Mouse (Mus musculus) T-cell, adult 2 months (primary cell): ENCODE measurements around the gene Nt5c3b.

Source experiments
- DNase-seq: peaks from one replicate; pipeline ENCODE4 v3.0.0; 2022; ENCODE audit warnings: low spot score

Gene Nt5c3b

DNA sequence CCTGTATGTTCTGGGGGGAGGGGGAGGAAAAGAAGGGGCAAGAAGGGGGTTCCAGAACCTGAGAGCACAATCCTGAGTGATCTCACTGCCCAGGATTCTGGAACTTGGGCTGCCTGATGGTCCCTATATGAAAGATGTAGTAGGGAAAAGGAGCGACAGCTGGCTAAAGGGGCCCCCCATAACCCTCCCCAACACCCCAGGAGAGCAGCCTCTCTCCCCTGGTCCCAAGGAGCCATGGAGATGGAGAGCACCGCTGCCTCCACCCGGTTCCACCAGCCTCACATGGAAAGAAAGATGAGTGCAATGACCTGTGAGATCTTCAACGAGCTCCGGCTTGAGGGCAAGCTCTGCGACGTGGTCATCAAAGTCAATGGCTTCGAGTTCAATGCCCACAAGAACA is at the start of gene Nt5c3b, which contains the start of gene Klhl10:
Nt5c3b (minus strand) TSS at position 12 of the 400 bp plus-strand sequence.
Klhl10 (plus strand) TSS at position 121 of the 400 bp plus-strand sequence.
- DNase-seq = no peak

DNA sequence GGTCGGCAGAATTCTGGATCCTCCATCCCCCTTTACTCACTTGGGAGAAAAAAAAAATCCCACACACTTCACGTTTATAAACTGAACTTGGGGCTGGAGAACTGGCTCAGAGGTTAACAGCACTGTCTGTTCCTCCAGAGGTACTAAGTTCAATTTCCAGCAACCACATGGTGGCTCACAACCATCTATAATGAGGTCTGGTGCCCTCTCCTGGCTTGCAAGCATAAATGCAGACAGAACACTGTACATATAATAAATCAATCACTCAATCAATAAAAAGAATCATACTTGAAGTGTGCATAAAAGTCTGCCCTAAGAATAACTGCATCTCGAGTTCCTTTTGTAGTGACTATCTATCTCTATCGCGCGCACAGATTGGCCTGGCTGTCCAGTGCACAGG is 49.3 kb upstream of the Nt5c3b start:
- peak; percentile 9 for DNase-seq

DNA sequence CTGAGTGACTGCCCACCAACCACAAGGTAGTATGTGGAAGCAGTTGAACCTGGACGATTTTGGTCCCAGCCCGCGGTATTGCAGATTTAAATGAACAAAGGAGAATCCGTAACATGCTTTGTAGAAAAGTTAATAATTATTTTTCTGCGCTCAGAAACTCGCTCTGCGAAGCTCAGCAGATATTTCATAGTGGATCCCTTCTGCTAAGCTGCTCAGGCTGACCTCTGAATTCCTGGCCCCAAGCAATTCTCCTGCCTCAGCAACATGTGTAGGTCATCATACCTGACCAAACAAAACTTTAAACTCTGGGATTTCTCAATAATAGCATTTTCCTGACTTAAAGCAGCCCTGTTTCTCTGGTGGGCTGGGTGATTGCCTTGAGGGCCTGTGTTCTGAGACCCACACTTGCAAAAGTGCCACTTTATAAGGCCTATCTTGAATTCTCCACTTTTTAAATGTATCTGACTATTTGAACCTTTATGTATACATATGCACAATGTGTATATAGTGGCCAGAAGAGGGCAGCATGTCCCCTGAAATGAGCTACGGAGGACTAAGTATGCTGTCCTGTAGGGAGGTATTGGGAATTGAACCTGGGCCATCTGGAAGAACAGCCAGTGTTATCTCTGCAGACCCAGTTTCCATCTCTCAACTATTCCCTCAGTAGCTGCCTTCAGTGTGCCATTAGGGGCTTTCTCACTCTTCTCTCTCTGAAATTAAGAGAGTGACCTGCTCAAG is 44.4 kb upstream of the Nt5c3b start:
- DNase-seq = peak; percentile 27

DNA sequence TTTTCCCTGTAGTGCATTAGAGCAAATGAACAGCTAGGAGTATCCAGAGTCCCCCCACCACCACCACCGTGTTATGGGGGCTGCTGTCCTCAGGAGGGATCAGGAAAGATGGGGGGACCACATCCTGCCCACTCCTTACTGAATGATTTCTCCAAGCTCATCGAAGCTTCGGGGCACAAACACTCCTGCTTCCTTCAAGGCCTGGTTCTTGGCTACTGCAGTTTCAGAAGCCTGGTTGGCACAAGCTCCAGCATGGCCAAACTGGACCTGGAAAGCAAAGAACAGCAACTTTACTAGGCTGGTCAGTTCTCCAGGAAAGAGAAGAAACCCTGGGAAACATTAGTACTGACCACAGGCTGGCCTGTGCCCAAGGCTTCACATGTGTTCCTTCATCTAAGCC is 42.9 kb upstream of the Nt5c3b start:
- DNase-seq = no peak

DNA sequence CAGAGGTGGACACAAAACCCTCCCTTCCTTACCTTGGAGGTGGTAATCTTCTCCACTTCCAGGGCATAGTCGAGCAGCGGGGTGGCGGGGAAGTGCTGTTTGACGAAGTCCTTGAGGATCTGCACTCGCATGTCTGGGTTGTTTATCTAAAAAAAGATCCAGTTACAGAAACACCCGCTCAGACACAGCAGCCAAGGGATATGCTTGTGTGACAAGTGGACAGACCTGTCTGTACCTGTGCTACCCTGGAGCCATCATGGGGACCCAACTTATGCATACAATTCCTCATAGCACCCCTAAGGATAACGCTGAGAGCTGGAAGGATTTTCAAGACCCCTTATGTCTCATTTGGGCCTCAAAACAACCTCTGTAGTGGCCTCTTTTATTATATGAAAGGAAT is 37.5 kb upstream of the Nt5c3b start:
- DNase-seq = no peak

DNA sequence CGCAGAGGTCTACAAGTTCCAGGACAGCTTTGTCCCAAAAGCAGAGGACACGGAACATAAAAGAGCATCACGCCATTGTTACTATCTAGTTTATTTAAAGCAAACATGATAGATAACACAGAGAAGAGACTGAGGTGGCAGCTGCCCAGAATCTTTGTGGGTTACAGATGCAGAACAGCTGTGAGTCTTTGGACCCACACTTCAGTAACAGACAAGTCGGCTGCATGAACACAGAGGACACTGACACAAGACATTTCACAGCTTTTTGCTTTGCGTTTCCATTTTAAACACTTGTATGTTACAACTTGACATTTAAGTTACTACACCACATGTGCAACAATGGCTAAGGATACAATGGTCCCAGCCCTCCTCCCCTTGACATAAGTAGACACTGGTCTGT is 34.7 kb upstream of the Nt5c3b start:
- no peak for DNase-seq

DNA sequence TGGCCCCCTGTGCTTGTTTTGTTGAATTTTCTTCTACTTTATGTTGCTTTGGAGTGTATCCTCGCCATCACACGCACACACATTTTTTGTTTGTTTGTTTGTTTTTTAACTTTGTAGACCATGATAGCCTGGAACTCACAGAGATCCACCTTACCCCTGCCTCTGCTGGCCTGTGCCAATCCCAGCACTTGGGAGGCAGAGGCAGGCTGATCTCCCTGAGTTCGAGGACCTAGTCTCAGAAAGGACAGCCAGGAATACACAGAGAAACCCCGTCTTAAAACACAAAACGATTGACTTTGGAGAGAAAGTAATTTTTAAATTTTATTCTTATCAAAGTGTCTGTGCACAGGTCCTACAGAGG is 31.3 kb upstream of the Nt5c3b start:
- DNase-seq = no peak

DNA sequence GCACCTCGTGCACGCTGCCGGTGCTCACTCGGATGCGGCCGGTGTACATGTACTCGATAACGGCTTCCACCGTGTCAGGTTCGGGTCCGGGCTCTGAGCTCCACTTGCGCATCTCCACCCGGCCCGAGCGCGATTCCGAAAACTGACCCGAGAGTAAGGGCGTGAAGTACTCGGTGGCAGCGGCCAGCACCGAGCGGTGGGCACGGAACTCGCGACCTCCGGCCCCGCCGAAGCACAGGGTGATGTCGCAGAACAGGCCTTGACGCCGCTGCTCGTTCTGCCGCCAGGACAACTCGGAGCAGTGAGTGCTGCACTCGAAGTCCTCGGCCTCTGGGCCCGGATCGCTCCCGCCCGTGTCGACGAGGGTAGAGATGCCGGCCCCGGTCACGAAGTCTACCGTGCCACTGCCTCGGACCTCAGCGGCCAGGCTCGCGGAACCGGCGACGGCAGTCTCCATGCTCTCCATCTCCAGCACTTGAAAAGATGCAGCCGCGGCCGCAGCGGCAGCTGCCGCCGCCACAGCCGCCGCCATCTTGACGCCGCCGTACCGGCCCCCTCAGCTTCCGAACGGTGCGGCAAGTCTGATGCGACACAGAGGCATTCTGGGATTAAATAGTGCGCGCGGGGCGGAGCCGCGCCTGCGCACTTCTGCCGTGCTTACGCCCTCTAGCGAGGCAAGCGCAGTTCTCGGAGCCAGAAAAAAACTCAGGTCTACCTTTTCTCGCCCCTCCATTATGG is 30.8 kb upstream of the Nt5c3b start, which contains the start of gene Klhl11:
Klhl11 (minus strand) TSS at position 545 of the 738 bp plus-strand sequence.
- peak; percentile 95 for DNase-seq

DNA sequence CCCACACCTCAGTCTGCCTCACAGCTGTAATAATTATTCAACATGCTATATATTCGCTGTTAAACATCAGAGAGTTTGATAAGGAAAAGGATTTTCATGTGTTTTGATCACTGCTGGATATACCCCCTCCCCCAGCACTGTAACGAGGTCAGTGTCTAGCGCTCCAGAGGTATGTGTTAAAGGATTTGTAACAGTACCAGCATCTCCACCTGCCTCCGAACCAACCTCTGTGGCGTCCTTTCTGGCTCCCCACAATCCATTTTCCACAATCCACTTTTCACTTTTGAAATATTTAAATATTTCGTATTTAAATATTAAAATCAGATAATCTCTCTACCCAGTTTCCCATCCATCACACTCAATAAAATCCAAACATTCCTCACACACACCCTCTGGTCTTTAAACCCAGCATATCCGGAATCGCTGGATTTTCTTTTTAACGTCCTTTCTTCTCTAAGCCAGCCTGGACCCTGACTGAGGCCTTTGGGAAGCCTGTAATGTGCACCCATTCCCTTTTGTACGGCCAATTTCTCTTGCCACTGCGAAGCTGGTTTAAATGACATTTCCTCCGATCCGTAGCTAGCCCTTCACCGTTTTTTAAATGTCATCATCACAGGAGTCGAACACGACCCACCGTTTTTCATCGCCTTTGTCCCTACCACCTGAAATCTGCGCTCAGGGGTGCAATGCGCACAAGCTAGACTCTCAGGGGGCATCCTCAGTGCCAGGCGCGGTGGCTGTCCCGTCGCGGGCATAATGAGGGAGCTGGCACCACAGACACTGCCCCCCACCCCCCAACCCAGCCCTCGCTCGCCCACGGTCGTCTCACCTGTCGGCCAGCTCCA is 30.0 kb upstream of the Nt5c3b start:
- DNase-seq = peak; percentile 1

DNA sequence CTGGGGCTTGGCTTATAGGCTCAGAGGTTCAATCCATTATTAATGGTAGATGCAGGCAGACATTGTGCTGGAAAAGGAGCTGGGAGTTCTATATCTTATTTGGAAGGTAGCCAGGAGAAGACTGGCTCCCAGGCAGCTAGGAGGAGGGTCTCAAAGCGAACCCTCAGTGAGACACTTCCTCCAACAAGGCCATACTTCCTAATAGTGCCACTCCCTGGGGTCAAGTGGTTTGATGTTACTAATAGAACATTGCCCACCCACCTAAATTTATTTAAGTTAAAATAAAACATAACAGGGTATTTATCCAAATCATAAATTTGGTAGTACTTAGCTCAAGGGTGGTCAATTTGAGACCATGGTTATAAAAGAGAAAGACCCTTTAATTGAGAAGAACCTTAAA is 24.2 kb upstream of the Nt5c3b start:
- DNase-seq = no peak

DNA sequence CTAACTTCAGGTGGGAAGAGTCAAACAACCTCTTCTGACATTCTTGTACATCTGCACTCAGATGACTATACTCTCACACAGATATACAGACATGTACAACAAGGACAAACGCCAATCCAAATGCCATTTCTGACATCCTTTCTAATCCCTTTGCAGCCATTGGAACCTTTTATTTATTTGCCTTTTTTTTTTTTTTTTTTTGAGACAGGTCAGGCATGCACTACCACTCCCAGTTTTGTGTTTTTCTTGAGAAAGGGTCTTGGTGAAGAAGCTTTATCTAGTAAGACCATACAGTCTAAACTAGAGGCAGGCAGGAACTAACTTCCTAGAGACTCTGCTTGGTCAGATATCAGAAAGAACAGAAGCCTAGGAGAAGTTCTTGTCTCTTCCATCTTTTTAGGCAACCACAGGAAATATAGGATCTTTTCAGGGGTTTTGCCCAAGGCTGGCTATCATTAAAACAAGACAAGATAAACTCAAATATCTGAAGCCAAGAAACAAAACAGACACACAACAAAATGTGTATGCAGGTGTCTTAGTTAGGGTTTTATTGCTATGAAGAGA is 23.7 kb upstream of the Nt5c3b start:
- no peak for DNase-seq

DNA sequence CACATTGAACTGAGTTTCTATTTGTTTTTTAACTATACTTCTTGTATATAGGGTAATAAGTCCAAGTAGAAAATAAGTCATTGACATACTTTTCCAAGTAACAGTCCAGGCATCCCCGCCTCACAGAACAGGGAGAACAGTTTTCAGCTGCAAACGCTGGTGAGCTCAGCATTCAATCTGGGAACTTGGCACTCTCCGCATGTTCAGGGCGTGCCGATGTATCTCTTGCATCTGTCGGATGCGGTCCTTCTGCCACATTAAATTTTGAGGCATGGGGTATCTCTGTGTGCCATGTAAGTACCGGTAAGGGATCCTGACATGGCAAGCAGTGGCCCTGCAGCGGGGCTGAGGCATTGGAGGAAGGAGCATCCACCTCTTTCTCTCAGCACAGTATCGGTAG is 21.1 kb upstream of the Nt5c3b start:
- DNase-seq = no peak

DNA sequence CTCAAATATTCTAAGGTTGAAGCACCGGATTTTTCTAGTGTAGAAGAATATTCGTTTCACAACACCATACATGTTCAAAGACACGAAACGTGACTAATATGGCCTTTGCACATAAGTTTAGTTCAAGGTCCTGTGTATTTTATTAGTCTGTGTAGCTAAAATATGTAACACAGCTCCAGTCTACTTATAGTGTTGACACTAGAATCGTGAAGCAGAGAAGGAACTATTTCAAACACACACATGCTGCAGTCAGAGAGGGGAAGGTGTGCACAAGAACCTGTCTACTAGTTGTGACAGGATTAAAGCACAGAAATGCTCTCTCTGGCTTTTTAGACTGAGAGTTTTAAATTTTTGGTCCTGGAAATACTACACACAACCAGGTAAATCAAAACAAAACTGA is 16.1 kb upstream of the Nt5c3b start:
- no peak for DNase-seq

DNA sequence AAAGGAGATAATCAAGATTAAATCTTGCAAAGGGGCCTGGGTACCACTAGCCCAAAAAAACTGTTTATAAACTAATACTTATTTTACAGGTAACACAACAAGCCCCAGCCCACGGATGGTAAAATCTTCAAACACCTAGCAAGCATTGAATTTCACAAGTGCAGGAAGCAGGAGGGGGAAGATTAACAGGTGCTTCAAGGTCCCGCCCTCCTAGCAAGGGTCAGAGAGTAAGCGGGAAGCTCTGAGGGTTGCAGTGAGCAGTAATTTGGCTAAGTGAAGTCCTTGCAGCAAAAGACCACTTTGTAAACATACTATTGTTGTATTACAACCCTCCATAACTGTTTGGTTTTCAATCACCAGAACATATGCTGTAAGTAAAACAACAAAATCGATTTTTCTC is 15.6 kb upstream of the Nt5c3b start:
- DNase-seq = no peak

DNA sequence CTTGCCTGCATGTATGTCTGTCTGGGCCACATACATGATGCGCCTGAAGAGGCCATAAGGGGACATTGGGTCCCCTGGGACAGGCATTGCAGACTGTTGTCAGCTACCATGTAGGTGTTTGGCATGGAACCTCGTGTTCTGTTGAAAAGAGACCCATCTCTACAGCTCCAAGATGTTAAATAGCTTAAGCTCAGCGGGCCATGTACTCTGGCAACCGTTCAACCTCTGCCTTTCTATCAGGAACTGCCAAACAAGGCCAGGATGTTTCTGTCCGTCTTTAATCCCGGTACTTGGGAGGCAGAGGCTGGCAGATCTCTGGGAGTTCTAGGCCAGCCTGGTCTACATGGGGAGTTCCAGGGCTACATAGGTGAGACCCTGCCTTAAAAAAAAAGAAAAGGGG is 1.0 kb upstream of the Nt5c3b start:
- DNase-seq = no peak

DNA sequence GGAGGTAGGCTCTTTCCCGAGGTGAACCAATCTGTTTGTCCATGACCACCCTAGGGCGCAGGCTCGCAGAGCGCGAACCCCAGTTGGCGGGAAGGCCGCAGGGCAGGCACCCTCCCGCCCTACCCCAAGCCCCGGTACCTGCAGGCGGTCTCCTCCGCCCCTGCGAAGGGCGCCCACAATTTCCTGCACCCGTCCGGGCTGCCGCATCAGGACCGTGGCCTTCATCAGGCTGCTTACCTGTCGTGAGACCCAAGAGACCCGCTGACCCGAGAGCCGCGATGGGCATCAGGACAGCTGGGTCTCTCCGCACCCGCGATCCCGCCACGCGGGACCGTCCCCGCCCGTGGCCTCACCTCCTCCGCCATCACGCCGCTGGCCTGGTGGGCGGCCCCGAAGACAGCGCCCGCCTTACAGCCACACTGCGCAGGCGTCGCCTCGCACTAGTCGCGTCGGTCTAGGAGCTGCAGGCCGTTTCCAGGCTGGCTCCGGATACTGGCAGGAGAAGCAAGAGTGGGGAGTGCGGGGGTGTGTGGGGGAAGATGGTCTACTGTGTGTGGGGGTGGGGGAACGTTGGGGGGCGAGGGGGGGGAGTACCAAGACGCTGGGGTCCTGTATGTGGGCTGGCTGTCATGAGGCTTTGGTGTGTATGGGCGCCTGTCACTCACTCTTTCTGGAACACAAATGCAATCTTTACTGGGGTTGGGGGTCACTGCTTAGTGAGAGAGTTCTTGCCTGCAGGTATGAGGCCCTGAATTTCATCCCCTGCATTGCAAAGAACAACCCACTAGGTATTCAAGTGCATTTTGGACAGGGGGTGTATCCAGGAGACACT is 701 bp downstream of the Nt5c3b start:
- DNase-seq = peak; percentile 86

DNA sequence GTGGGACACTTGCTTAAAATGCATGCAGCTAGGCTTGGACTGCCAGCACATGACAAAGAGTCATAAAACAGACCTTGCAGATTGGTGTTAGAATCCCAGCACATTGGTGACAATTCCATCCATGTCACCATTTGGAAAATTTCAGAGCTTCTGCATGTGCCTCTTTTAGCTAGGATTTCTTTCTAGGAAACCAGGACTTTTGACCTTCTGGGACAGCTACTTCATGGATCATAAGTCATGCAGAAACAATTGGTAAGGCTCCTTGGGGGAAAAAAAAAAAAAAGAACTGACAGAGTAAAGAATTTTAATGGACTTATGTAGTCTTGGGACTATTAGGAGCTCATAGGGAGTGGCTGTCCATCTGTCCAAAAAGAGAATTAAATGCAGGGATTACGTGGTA is 3.7 kb downstream of the Nt5c3b start:
- no peak for DNase-seq

DNA sequence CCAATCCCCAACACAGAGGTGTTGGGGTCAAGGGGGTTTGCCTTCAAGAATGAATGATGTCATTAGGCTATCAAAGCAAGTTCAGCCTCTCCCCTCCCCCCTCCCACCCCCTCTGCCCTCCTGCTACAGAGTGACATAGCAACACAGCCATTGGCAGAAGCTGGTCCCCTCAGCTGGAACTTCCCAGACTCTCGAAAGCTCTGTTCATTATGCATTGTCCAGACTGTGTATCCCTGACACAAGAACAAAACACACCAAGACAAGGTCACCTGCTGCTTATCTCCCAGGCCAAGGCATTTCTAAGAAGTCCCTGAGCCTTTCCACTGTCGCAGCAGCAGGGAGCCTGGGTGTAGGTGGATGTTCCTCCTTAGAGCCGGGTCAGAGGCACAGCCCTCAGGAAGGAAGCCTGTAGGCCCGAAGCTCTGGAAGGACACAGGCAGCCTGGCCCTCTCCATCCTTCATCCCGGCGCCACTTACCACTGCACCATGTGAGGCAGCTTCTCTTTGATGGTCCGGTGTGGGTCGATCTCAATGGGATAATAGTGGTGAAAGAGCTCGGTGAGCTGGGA is 5.8 kb downstream of the Nt5c3b start:
- DNase-seq = no peak

DNA sequence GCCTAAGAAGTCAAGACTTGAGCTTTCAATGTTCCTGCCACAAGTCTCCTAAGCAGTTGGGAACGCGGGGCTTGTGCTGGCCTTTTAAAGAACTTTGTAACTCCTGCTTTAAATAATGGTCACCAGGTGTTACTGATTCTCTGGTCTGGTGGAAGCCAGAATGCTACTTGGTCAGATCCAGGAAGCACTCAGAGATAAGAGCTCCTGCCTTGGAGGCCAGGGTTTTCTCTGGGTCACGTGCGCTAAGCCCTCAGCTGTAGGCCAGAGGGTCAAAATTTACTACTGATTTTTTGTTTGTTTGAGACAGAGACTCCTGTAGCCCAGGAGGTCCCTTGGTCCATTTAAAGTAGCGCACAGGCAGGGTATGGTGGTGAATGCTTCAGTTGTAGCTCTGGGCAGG is 9.6 kb downstream of the Nt5c3b start:
- DNase-seq = no peak

DNA sequence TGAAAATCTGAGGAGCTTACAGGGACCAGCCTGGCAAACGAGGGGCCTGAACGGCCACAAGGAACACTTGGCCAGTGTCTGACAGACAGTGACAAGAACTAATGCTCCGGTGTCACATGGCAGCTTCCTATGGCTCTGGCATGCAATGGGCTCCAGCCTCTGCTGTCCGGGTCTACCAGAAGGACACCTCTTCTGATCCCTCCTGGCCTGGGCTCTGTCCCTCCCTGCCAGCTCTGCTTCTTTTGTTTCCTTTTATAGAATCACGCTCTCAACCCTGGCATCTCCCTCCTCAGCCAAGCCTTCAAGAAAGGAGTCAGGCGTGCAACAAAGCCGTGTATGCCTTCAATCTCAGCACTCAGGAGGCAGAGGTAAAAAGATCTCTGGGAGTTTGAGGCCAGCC is 11.6 kb downstream of the Nt5c3b start:
- DNase-seq = no peak

DNA sequence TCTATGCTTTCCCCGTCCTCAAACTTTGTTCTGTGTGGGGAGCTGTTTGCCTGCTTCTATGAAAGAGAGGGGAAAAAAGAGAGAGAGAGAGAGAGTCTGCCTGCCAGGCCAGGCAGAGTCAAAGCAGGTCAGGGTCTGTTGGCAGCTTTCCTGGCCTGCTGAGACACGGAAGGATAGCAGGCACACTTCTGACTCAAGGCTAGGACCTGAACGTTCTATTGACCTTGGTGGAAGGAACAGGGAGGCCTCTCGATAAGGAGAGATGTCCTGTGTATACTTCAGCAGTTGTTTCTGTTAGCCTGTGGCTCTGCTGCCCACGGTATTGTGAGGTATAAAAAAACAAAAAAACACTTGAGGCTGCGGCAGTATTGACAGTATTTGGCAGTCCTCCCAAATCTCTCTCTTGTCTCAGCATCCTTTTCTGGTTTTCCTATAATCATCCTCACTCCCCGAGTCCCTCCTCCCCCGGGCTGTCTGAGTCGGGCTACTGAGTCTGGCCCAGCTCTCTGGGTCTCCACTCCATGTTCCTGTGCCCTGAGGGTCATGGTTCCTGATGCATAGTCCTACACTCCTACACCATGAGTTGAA is 12.9 kb downstream of the Nt5c3b start:
- DNase-seq = no peak
